Mouse (Mus musculus) heart, postnatal 10 days (tissue): Measurements from ENCODE around the gene Cd22. TPM values are rescaled to one million over a fixed set of nuclear protein-coding genes. Genes with fewer than 3 reads are reported as not detected.
A peak's percentile ranks its signal among the peaks of the same experiment; 100 is the strongest.

Experiments used
- DNase-seq, 2 experiments: peaks; one replicate each; pipeline ENCODE4 v3.0.0; 2021
- intact Hi-C: fragments of 180-260 bp; cut with DNase I; formaldehyde crosslinking; loops from one replicate; pipeline ENCODE4 v1.15.1; 2025
- total RNA-seq, 2 experiments: library from RNA; stranded (reverse); gene quantifications; 2 replicates each; pipeline ENCODE4 v1.2.3; 2021

Gene Cd22
- total RNA-seq, 2 experiments from 2014 or later: 1.1 to 1.4 TPM

- DNase-seq: no peak
- intact Hi-C loops: no loop called here
Measured at GRCm38 (mm10) chr7:30824306-30824705, 55.8 kb downstream of the Cd22 start.

- no peak for DNase-seq
- intact Hi-C loops: no loop called here
Measured at GRCm38 (mm10) chr7:30823675-30824074, 56.5 kb downstream of the Cd22 start, which contains the start of gene Ffar2. Gene Ffar2 (minus strand): TSS chr7:30823775.

GRCm38 (mm10) chr7:30821532-30821931 is 58.6 kb downstream of the Cd22 start:
- intact Hi-C loops: no loop called here
- peak in 1 of 2 experiments; percentile 13 for DNase-seq

GRCm38 (mm10) chr7:30820854-30821445 is 59.2 kb downstream of the Cd22 start:
- DNase-seq: no peak
- intact Hi-C loops: no loop called here

- no peak for DNase-seq
- intact Hi-C loops: no loop called here
Measured at GRCm38 (mm10) chr7:30820131-30820530, 60.0 kb downstream of the Cd22 start.

Other genes with a start within 250 kb of the Cd22 start
- gene Etv2, start 244.5 kb downstream of the Cd22 start, total RNA-seq: not detected
- gene Rbm42, start 230.0 kb downstream of the Cd22 start, total RNA-seq: 10 to 100 TPM; 58.8 to 60.3 TPM
- 1 to 10 TPM; 6.7 to 7.7 TPM for gene Haus5, start 215.3 kb downstream of the Cd22 start, total RNA-seq
- gene Pmis2, start 208.7 kb downstream of the Cd22 start, total RNA-seq: under 1 TPM in 1 of 2 experiments, not detected in 1; 0.67 TPM
- not detected for gene 2200002J24Rik, start 181.4 kb downstream of the Cd22 start, total RNA-seq
- gene Atp4a, start 168.1 kb downstream of the Cd22 start, total RNA-seq: under 1 TPM in 1 of 2 experiments, not detected in 1; 0.12 TPM
- gene Tmem147, start 150.8 kb downstream of the Cd22 start, total RNA-seq: 100 to 1,000 TPM; 229 to 244 TPM
- gene Gapdhs, start 136.7 kb downstream of the Cd22 start, total RNA-seq: not detected
- gene Sbsn, start 128.9 kb downstream of the Cd22 start, total RNA-seq: 1 to 10 TPM; 4.5 to 4.8 TPM
- 1 to 10 TPM; 5.8 to 8.1 TPM for gene Dmkn, start 116.6 kb downstream of the Cd22 start, total RNA-seq
- not detected for gene Krtdap, start 92.4 kb downstream of the Cd22 start, total RNA-seq
- under 1 TPM; 0.35 to 0.57 TPM for gene Ffar2, start 56.6 kb downstream of the Cd22 start, total RNA-seq
- not detected for gene Ffar3, start 24.2 kb downstream of the Cd22 start, total RNA-seq
- under 1 TPM in 1 of 2 experiments, not detected in 1; 0.05 TPM for gene Ffar1, start 18.8 kb downstream of the Cd22 start, total RNA-seq
- gene Mag, start 34.5 kb upstream of the Cd22 start, total RNA-seq: under 1 TPM in 1 of 2 experiments, not detected in 1; 0.48 TPM
- 1 to 10 TPM; 1.5 to 4.1 TPM for gene Hamp2, start 44.3 kb upstream of the Cd22 start, total RNA-seq
- gene Hamp, start 63.7 kb upstream of the Cd22 start, total RNA-seq: 1 to 10 TPM; 5.2 to 6.6 TPM
- gene Usf2, start 76.5 kb upstream of the Cd22 start, total RNA-seq: 100 to 1,000 TPM in 1 of 2 experiments, 10 to 100 TPM in 1; 98.7 to 109 TPM
- 1 to 10 TPM; 4.1 to 4.7 TPM for gene Lsr, start 93.1 kb upstream of the Cd22 start, total RNA-seq
- gene Fam187b, start 93.4 kb upstream of the Cd22 start, total RNA-seq: under 1 TPM; 0.25 to 0.36 TPM
- 10 to 100 TPM; 30.4 to 33.5 TPM for gene Fxyd5, start 162.1 kb upstream of the Cd22 start, total RNA-seq
- 1 to 10 TPM; 1.3 to 1.6 TPM for gene Fxyd7, start 171.1 kb upstream of the Cd22 start, total RNA-seq
- 100 to 1,000 TPM; 695 to 726 TPM for gene Fxyd1, start 176.9 kb upstream of the Cd22 start, total RNA-seq
- gene Lgi4, start 179.0 kb upstream of the Cd22 start, total RNA-seq: 1 to 10 TPM; 3.0 to 4.3 TPM
- 1 to 10 TPM; 2.8 to 5.1 TPM for gene Fxyd3, start 196.4 kb upstream of the Cd22 start, total RNA-seq
- 1 to 10 TPM; 2.5 to 3.0 TPM for gene Hpn, start 234.9 kb upstream of the Cd22 start, total RNA-seq
- gene Scn1b, start 246.7 kb upstream of the Cd22 start, total RNA-seq: 10 to 100 TPM; 13.2 to 13.9 TPM